Mouse (Mus musculus) heart, postnatal 0 days (tissue): ENCODE data around the gene Polm. TPM values are rescaled to one million over a fixed set of nuclear protein-coding genes. Genes with fewer than 3 reads are reported as not detected.

Experiments used
- ATAC-seq: fragments of 200-750 bp; cut with Nextera tagmentation; 2 replicates; pipeline ENCODE4 v1.8.0; 2017; ENCODE audit warnings: low read depth, moderate number of reproducible peaks, moderate library complexity; ENCODE audit not compliant: insufficient read depth
- DNase-seq: peaks from one replicate; pipeline ENCODE4 v3.0.0-alpha.2; 2016; ENCODE audit warnings: low spot score
- H3K27ac ChIP-seq: fragments of 300-500 bp; sonication (generic); 2 replicates; pipeline ENCODE4 v1.5.1; 2014; ENCODE audit warnings: low read depth, mild to moderate bottlenecking
- H3K27me3 ChIP-seq: fragments of 300-500 bp; sonication (generic); 2 replicates; pipeline ENCODE4 v1.6.1; 2014; ENCODE audit warnings: low read length, mixed read lengths; ENCODE audit not compliant: control insufficient read depth, insufficient read depth
- H3K36me3 ChIP-seq: fragments of 300-500 bp; sonication (generic); replicated peaks from 2 replicates; pipeline ENCODE4 v1.6.1; 2014; ENCODE audit warnings: low read length, mixed read lengths; ENCODE audit not compliant: control insufficient read depth, insufficient read depth
- H3K4me1 ChIP-seq: fragments of 300-500 bp; sonication (generic); 2 replicates; pipeline ENCODE4 v1.6.1; 2014; ENCODE audit warnings: antibody characterized with exemption; ENCODE audit not compliant: control insufficient read depth, insufficient read depth
- H3K4me2 ChIP-seq: fragments of 300-500 bp; sonication (generic); 2 replicates; pipeline ENCODE4 v1.6.1; 2014; ENCODE audit warnings: low read depth, mild to moderate bottlenecking, low read length, moderate library complexity
- H3K4me3 ChIP-seq: fragments of 300-500 bp; sonication (generic); 2 replicates; pipeline ENCODE4 v1.5.1; 2014; ENCODE audit warnings: low read depth, low read length
- H3K9ac ChIP-seq: fragments of 300-500 bp; sonication (generic); replicated peaks from 2 replicates; pipeline ENCODE4 v1.6.1; 2014; ENCODE audit warnings: low read depth, low read length, mixed read lengths
- H3K9me3 ChIP-seq: fragments of 300-500 bp; sonication (generic); replicated peaks from 2 replicates; pipeline ENCODE4 v1.6.1; 2016; ENCODE audit warnings: low read length; ENCODE audit not compliant: control insufficient read depth
- CTCF ChIP-seq: IDR thresholded peaks from 2 replicates; pipeline ENCODE4 v1.5.1; 2016; ENCODE audit warnings: antibody characterized with exemption, control low read depth, low read depth
- EP300 ChIP-seq: IDR thresholded peaks from 2 replicates; pipeline ENCODE4 v1.6.1; 2016; ENCODE audit warnings: antibody characterized with exemption, low read depth
- WGBS: fragments of 180-500 bp; shearing (Covaris S2); extraction: QIAGEN DNeasy Blood & Tissue Kit; methylation state at CpG from one replicate; pipeline ENCODE4 v1.1.7; 2014; 5-methylcytosine and 5-hydroxymethylcytosine counted together
- polyA plus RNA-seq: library from polyadenylated mRNA; unstranded; fragments of >200 nt; fragmentation: Nextera tagmentation; extraction: Ambion mirVana; gene quantifications from 2 replicates; pipeline ENCODE4 v1.2.1, GENCODE M21; 2015
- total RNA-seq: library from RNA; depleted of rRNA; stranded (reverse); fragments of >200 nt; gene quantifications from 2 replicates; pipeline ENCODE4 v1.2.3, GENCODE M21; 2014; ENCODE audit warnings: low replicate concordance

Polm gene
- total and polyA plus RNA-seq, 2 experiments from 2014 or later: 3.7 to 4.4 TPM

DNA sequence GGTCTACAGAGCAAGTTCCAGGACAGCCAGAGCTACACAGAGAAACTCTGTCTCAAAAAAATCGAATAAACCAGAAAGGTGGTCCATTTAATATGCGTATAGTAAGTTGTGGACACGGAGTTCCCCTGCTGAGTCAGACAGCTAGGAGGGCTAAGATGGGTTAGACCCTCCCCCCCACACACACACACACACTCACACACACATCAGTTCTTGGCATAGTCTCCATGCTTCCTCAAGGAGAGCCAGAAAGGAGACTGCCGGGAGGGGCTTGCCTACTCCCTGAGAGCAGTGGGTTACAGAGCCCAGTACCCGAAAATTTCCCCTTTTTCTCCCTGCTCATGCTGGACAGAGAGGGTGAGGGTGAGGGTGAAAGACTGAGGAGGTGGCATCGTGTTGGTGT, 22.8 kb upstream of the Polm start:
- Histone ChIP-seq H3K9ac (no peak overlapping the region), H3K4me2 (no peak overlapping the region), H3K27me3 (0 out of 2 replicates have a peak, but pooled peaks cover 9% of the 10 kb centered on the region), H3K36me3 (no peaks in the 10 kb centered on the region), H3K4me3 (no peak overlapping the region), H3K4me1 (0 out of 2 replicates have a peak, but pooled peaks cover 15% of the 10 kb centered on the region), H3K9me3 (no peaks in the 10 kb centered on the region), H3K27ac (no peak overlapping the region)
- DNase-seq: no peak
- ATAC-seq: no peak
- TF ChIP-seq CTCF: no peak
- TF ChIP-seq EP300: no peak
- WGBS: 64% methylated on average over 6 of the region's 6 CpGs

GRCm38 (mm10) chr11:5859883-5860550, 22.2 kb upstream of the Polm start:
- TF ChIP-seq EP300 (no peak), CTCF (no peak)
- WGBS: 82% methylated on average over 13 of the region's 13 CpGs
- DNase-seq: no peak
- H3K27me3 ChIP-seq: 0 out of 2 replicates have a peak, but pooled peaks cover 9% of the 10 kb centered on the region
- ATAC-seq: no peak
- no peaks in the 10 kb centered on the region for H3K36me3 ChIP-seq
- no peaks in the 10 kb centered on the region for H3K9me3 ChIP-seq
- no peak overlapping the region for H3K4me2 ChIP-seq
- 0 out of 2 replicates have a peak, but pooled peaks cover 15% of the 10 kb centered on the region for H3K4me1 ChIP-seq
- H3K9ac ChIP-seq: no peak overlapping the region
- no peak overlapping the region for H3K4me3 ChIP-seq
- H3K27ac ChIP-seq: peak overlapping the region; percentile 17; the same call in 1 of the 2 replicates

DNA sequence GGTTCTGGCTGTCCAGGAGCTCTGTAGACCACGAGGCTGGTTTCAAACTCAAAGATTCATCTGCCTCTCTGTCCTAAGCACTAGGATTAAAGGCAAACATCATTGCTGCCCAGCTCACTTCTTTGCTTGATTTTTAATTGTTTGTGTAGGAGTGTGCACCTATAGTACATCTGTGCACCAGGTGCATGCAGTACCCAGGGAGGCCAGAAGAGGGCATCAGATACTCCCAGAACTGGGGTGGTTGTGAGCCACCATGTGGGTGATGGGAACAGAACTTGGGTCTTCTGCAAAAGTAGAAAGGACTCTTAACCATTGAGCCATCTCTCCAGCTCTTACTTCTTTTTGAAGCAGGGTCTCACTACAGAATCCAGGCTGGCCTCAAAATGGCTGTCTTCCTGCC, 20.9 kb upstream of the Polm start:
- Histone ChIP-seq H3K4me3 (no peak overlapping the region), H3K4me1 (0 out of 2 replicates have a peak, but pooled peaks cover 15% of the 10 kb centered on the region), H3K36me3 (no peaks in the 10 kb centered on the region), H3K27ac (no peak overlapping the region), H3K27me3 (0 out of 2 replicates have a peak, but pooled peaks cover 9% of the 10 kb centered on the region), H3K9ac (no peak overlapping the region), H3K4me2 (no peak overlapping the region), H3K9me3 (no peaks in the 10 kb centered on the region)
- no peak for TF ChIP-seq EP300
- TF ChIP-seq CTCF: peak; percentile 13; the same call in 1 of the 2 replicates
- 70% methylated on average over 1 of the region's 1 CpGs for WGBS
- ATAC-seq (no peak), DNase-seq (no peak)

DNA sequence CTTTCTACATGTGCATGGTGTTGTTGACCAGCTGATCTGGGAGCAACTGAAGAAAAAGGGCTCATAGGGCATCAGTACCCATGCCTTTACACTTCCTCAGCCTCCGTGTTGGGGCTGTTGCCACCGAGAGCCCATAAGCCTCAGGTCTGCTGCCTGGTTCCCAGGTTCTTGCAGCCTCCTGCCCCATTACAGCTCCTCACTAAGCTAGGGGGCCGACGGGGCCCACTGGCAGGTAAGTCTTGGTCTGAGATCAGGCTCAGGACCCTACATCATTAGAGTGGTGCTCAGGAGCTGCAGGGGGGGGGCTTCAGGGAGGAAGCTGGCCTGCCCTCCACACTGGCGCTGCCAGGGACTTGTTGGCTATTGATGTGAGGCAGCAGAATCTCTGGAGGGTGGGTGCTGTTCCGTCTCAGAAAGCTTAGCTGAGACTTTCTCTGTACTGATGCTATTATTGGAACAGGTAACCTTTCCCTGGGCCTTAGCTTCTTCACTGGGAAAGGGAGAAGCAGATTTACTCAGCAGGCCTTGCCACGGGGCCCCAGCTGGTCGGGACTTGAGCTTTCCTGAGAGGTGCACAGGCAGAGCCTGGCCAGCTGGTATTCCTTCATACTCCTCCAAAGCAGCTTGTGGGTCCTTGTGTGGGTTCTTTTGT, 18.8 kb upstream of the Polm start:
- no peaks in the 10 kb centered on the region for H3K9me3 ChIP-seq
- no peak overlapping the region for H3K4me2 ChIP-seq
- no peak overlapping the region for H3K4me3 ChIP-seq
- no peak overlapping the region for H3K9ac ChIP-seq
- DNase-seq (no peak), ATAC-seq (no peak)
- 73% methylated on average over 8 of the region's 8 CpGs for WGBS
- H3K4me1 ChIP-seq: 0 out of 2 replicates have a peak, but pooled peaks cover 4% of the 10 kb centered on the region
- H3K36me3 ChIP-seq: no peaks in the 10 kb centered on the region
- no peak overlapping the region for H3K27ac ChIP-seq
- 0 out of 2 replicates have a peak, but pooled peaks cover 9% of the 10 kb centered on the region for H3K27me3 ChIP-seq
- no peak for TF ChIP-seq EP300
- TF ChIP-seq CTCF: no peak

GRCm38 (mm10) chr11:5855902-5856301, 18.1 kb upstream of the Polm start:
- no peak overlapping the region for H3K9ac ChIP-seq
- WGBS: 28% methylated on average over 7 of the region's 7 CpGs
- ATAC-seq (peak; percentile 64), DNase-seq (peak; percentile 33)
- no peak for TF ChIP-seq EP300
- no peak for TF ChIP-seq CTCF
- H3K4me3 ChIP-seq: no peak overlapping the region
- H3K36me3 ChIP-seq: no peaks in the 10 kb centered on the region
- H3K27me3 ChIP-seq: 0 out of 2 replicates have a peak, but pooled peaks cover 7% of the 10 kb centered on the region
- no peak overlapping the region for H3K4me2 ChIP-seq
- H3K4me1 ChIP-seq: peaks cover 4% of the 10 kb centered on the region; the same call in 1 of the 2 replicates
- H3K27ac ChIP-seq: no peak overlapping the region
- no peaks in the 10 kb centered on the region for H3K9me3 ChIP-seq
